Mouse (Mus musculus): Measurements from ENCODE around the gene Trio.

DNA sequence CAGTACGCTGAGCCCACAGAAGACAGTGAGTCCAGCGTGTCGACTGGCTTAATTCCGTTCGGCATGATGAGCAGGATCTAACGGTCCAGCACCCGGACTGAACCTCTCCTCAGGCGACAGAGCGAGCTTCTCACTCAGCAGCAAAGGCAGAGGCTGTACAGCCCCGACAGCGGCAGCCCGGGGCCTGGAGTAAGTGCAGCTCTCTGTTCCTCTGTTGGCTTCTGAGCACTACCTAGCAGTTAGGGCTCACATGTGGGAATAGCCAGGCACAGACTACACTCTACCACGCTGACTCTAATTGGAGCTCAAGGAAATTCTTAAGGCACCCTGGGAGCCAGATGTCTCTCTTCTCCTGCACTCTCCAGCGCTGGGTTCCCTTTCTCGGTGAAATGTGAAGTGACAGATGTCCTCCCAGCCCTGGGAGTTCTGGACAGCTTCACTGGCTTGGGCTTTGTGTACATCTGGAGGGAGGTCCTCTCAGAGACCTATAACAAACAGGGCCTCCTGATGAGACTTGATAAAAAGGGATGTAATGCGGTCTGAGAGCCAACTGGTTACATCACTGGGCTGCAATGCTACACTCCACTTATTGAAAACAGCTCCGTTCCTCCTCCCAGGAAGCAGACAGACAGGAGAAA, 237.4 kb downstream of the Trio start:
- TF ChIP-seq CTCF (IDR thresholded peaks at IDR 0.05; ENCODE audit: extremely low read depth, insufficient read depth, insufficient read length, insufficient replicate concordance) (no peak), POLR2A (IDR thresholded peaks at IDR 0.05; ENCODE audit: low read depth, low read length) (no peak)
